Mouse (Mus musculus) megakaryocyte, embryonic 14.5 days (primary cell): ENCODE results near the gene Erc1.

Experiments used
- FLI1 ChIP-seq: IDR thresholded peaks from 2 replicates; pipeline ENCODE4 v1.6.1; 2012; ENCODE audit warnings: low read length, inconsistent platforms, mixed read lengths
- GATA1 ChIP-seq: IDR thresholded peaks from 3 replicates; pipeline ENCODE4 v1.6.1; 2012; ENCODE audit warnings: mixed read lengths, low read length, inconsistent platforms, borderline replicate concordance

GRCm38 (mm10) chr6:119642718-119643117, 205.2 kb downstream of the Erc1 start:
- TF ChIP-seq GATA1 (no peak), FLI1 (no peak)
